Mouse (Mus musculus): Measurements from ENCODE around the gene Ppp1r9a. TPM values are rescaled to one million over a fixed set of nuclear protein-coding genes. Genes with fewer than 3 reads are reported as not detected.

Ppp1r9a gene
- total and polyA plus RNA-seq, 3 experiments = 0.03 TPM; not detected in 2

- Histone ChIP-seq H3K36me3 (ENCODE audit: control insufficient read depth in 1 of 2, insufficient read depth in 2 of 2, low read length in 2 of 2) (no peaks in the 10 kb centered on the region), H3K79me2 (ENCODE audit: control insufficient read depth, insufficient read depth, low read length, poor library complexity) (no peaks in the 10 kb centered on the region), H3K9ac (ENCODE audit: control insufficient read depth, low read depth, low read length, poor library complexity, severe bottlenecking) (no peak overlapping the region), H3K4me1 (ENCODE audit: control insufficient read depth in 1 of 2, insufficient read depth in 2 of 2, low read length in 2 of 2) (no peaks in the 10 kb centered on the region), H3K27me3 (ENCODE audit: control insufficient read depth in 1 of 2, insufficient read depth in 2 of 2, low read length in 2 of 2) (peaks cover 6 to 9% of the 10 kb centered on the region in 2 experiments), H3K9me3 (replicated peaks; ENCODE audit: insufficient read depth, low read length) (no peaks in the 10 kb centered on the region), H3K4me3 (ENCODE audit: control insufficient read depth in 1 of 2, insufficient read depth in 1 of 2, low read depth in 2 of 2, low read length in 2 of 2) (no peak overlapping the region), H3K27ac (ENCODE audit: control insufficient read depth, low read depth, low read length) (no peak overlapping the region)
- no peak for TF ChIP-seq MAFK (IDR thresholded peaks at IDR 0.05; ENCODE audit: borderline replicate concordance, low read depth, low read length)
- no peak for TF ChIP-seq USF2 (IDR thresholded peaks at IDR 0.05; ENCODE audit: borderline replicate concordance in 1 of 2, insufficient read depth in 1 of 2, low read depth in 1 of 2, low read length in 2 of 2)
- no peak for TF ChIP-seq GATA1 (IDR thresholded peaks at IDR 0.05; ENCODE audit: low read depth, low read length)
- no peak for TF ChIP-seq TBP (IDR thresholded peaks at IDR 0.05; ENCODE audit: low read depth, low read length)
- TF ChIP-seq TCF12 (IDR thresholded peaks at IDR 0.05; ENCODE audit: low read depth, low read length) = no peak
- no peak for TF ChIP-seq E2F4 (IDR thresholded peaks at IDR 0.05; ENCODE audit: borderline replicate concordance, low read depth, low read length)
- TF ChIP-seq EP300 (IDR thresholded peaks at IDR 0.05; ENCODE audit: low read depth in 1 of 2, low read length in 2 of 2) = no peak
- no peak for TF ChIP-seq JUND (IDR thresholded peaks at IDR 0.05; ENCODE audit: low read depth, low read length)
- no peak for TF ChIP-seq ZNF384 (IDR thresholded peaks at IDR 0.05; ENCODE audit: low read depth, low read length)
- TF ChIP-seq ZKSCAN1 (IDR thresholded peaks at IDR 0.05; ENCODE audit: low read depth, low read length) = no peak
- TF ChIP-seq MYB (IDR thresholded peaks at IDR 0.05; ENCODE audit: low read depth, low read length) = no peak
- TF ChIP-seq NRF1 (IDR thresholded peaks at IDR 0.05; ENCODE audit: insufficient read depth, low read depth, low read length, poor library complexity, severe bottlenecking) = no peak
- no peak for TF ChIP-seq SMC3 (IDR thresholded peaks at IDR 0.05; ENCODE audit: low read depth, low read length)
- no peak for TF ChIP-seq CTCF (IDR thresholded peaks at IDR 0.05 in 2 of 3, conservative IDR thresholded peaks at IDR 0.05 in 1 of 3; ENCODE audit: control insufficient read depth in 1 of 3, insufficient read depth in 1 of 3, low read depth in 2 of 3, low read length in 3 of 3, poor library complexity in 1 of 3, severe bottlenecking in 1 of 3)
- no peak for TF ChIP-seq GABPA (IDR thresholded peaks at IDR 0.05; ENCODE audit: low read depth, low read length)
- no peak for TF ChIP-seq KAT2A (conservative IDR thresholded peaks at IDR 0.05; ENCODE audit: low read depth, low read length)
- TF ChIP-seq POLR2AphosphoS5 (IDR thresholded peaks at IDR 0.05; ENCODE audit: borderline replicate concordance, low read depth, low read length) = no peak
- DNase-seq (ENCODE audit: low read depth, low spot score) = no peak
Measured at GRCm38 (mm10) chr6:4940639-4941038, 37.9 kb downstream of the Ppp1r9a start.

GRCm38 (mm10) chr6:4943821-4944220 lies 41.1 kb downstream of the Ppp1r9a start:
- no peaks in the 10 kb centered on the region for H3K36me3 ChIP-seq (ENCODE audit: control insufficient read depth in 1 of 2, insufficient read depth in 2 of 2, low read length in 2 of 2)
- no peak for DNase-seq (ENCODE audit: low read depth, low spot score)
- TF ChIP-seq ELF1 (IDR thresholded peaks at IDR 0.05; ENCODE audit: low read depth, low read length) (no peak), HCFC1 (IDR thresholded peaks at IDR 0.05; ENCODE audit: low read depth, low read length) (no peak), USF2 (IDR thresholded peaks at IDR 0.05; ENCODE audit: borderline replicate concordance in 1 of 2, insufficient read depth in 1 of 2, low read depth in 1 of 2, low read length in 2 of 2) (no peak), CTCF (IDR thresholded peaks at IDR 0.05 in 2 of 3, conservative IDR thresholded peaks at IDR 0.05 in 1 of 3; ENCODE audit: control insufficient read depth in 1 of 3, insufficient read depth in 1 of 3, low read depth in 2 of 3, low read length in 3 of 3, poor library complexity in 1 of 3, severe bottlenecking in 1 of 3) (no peak)

More at GRCm38 (mm10) chr6:4943821-4944220, 41.1 kb downstream of the Ppp1r9a start:
- no peak overlapping the region for H3K27ac ChIP-seq (ENCODE audit: control insufficient read depth, low read depth, low read length)
- peaks cover 4 to 5% of the 10 kb centered on the region in 2 experiments for H3K27me3 ChIP-seq (ENCODE audit: control insufficient read depth in 1 of 2, insufficient read depth in 2 of 2, low read length in 2 of 2)
- H3K79me2 ChIP-seq (ENCODE audit: control insufficient read depth, insufficient read depth, low read length, poor library complexity) = no peaks in the 10 kb centered on the region
- no peaks in the 10 kb centered on the region for H3K9me3 ChIP-seq (replicated peaks; ENCODE audit: insufficient read depth, low read length)
- H3K4me1 ChIP-seq (ENCODE audit: control insufficient read depth in 1 of 2, insufficient read depth in 2 of 2, low read length in 2 of 2) = no peaks in the 10 kb centered on the region
- no peak overlapping the region for H3K4me3 ChIP-seq (ENCODE audit: control insufficient read depth in 1 of 2, insufficient read depth in 1 of 2, low read depth in 2 of 2, low read length in 2 of 2)
- H3K9ac ChIP-seq (ENCODE audit: control insufficient read depth, low read depth, low read length, poor library complexity, severe bottlenecking) = no peak overlapping the region
